Mouse (Mus musculus) CD4-positive helper T cell, adult 2 months (primary cell): ENCODE measurements around the gene Macf1.
"Not testable (repeated sequence)": the region's sequence is repeated elsewhere in the genome, so short reads cannot be mapped to it uniquely, and the experiment has no call there.

Experiments
- DNase-seq: peaks from one replicate; pipeline ENCODE4 v3.0.0-alpha.2; 2012; ENCODE audit warnings: low read depth, missing footprints, low spot score

Gene Macf1

GRCm38 (mm10) chr4:123552689-123553088 lies 131.5 kb downstream of the Macf1 start:
- DNase-seq = no peak

DNA sequence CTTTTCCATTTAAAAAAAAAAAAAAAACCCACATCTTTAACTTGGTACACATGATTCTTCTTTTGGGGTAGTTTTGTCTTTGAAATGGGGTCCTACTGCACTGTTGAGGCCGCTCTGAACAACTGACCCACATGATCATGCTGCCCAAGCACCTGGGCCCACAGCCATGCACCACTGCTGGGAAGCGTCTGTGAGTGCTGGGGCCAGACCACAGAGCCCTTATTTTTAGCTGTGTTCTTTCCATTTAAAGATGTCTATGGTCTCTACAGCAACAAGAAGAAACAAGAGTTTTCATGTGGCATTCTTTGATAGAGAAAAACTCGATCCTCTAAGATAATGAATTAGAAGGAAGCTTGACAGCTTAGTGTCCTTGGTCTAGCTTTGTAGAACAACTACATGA lies 135.8 kb downstream of the Macf1 start:
- DNase-seq = no peak

- no peak for DNase-seq
Measured at GRCm38 (mm10) chr4:123543691-123544090, 140.5 kb downstream of the Macf1 start.

GRCm38 (mm10) chr4:123535271-123535670 lies 148.9 kb downstream of the Macf1 start:
- peak; percentile 68 for DNase-seq

GRCm38 (mm10) chr4:123532001-123532400 lies 152.2 kb downstream of the Macf1 start:
- DNase-seq = peak; percentile 45

- DNase-seq = no peak
Measured at GRCm38 (mm10) chr4:123530976-123531375, 153.2 kb downstream of the Macf1 start.

DNA sequence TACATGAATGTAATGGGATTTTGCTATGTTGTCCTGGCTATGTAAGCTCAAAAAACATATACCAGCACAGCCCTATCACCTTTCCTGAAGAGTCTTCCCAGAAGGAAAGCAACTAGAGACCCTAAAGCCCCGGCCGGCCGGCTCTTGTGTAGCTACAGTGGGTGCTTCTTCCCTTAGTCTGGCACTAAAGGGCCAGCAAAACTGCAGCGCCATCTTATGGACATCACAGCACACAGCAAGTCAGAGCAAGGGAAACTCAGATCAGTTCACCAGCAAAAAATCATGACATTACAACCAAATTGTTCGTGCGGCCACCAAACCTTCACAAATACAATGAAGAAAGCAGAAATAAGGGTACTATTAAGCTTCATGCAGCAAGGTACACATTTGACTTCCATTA lies 154.9 kb downstream of the Macf1 start:
- peak; percentile 24 for DNase-seq

DNA sequence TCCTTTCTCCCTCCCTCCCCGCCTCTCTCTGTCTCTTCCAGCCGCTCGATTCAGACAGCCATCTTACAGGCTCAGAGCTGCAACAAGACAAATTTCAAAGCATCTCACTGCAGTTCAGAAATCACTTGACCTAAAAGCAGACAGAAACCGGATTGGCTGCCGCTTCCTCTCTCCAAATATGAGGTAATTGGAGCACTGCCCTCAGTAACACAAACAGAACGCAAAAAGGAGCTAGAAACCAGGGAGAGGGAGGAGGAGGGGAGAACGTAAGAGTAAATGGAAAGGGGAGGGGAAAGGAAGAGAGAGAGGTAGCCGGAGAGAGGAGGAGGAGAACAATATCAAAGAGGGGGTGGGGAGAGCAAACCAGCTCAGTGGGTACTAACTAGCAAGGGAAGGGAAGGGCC lies 156.6 kb downstream of the Macf1 start:
- DNase-seq = no peak

DNA sequence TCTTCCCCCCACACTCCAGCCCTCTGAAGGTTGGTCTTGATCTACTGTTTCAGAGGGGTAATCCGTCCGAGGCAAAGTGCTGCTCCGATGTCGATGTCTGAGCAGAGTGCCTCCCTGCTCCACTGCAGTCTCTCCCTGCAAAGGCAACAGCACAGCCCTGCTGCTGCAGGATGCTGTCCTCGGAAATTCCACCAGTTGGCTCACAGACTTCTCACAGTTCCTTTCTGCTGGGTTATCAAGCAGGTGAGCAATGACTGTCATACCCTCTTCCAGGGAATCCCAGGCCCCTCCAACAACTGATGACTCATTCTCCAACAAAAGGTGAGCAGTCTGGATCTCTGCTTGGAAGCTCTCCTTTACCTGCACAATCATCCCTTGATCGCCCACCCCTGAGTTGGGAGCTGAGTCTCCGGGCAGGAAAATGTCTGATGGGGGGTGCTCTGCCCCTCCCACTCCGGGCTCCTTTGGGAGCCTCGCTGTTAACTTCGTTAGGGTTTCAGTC lies 157.3 kb downstream of the Macf1 start:
- DNase-seq = no peak

GRCm38 (mm10) chr4:123524746-123525145 lies 159.4 kb downstream of the Macf1 start:
- no peak for DNase-seq

DNA sequence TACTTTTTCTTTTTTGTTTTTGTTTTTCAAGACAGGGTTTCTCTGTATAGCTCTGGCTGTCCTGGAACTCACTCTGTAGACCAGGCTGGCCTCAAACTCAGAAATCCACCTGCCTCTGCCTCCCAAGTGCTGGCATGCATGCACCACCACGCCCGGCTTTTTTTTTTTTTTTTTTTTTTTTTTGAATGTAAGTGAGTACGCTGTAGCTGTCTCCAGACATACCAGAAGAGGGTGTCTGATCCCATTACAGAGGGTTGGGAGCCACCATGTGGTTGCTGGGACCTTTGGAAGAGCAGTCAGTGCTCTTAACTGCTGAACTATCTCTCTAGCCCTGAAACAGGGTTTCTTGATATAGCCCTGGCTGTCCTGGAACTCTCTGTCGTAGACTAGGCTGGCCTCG lies 164.0 kb downstream of the Macf1 start:
- DNase-seq = not testable (repeated sequence)

DNA sequence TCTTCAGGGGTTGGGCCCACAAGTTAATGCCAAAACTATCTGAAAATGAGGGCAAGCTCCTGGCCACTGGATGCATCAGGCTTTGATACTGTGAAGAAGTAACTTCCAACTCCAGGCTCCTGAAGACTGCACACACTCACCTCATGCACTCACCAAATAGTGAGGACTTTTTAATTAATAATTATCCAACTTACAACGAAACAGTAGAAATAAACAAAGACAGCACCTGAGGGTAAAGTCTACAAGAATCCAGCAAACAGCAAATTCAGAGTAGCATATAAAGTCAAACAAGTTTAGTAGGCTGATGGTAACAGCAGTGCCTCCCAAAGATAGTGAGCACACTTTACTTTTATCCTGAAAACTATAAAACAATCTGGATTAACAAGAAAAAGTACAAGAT lies 168.5 kb downstream of the Macf1 start:
- no peak for DNase-seq

- DNase-seq = no peak
Measured at GRCm38 (mm10) chr4:123510201-123510600, 174.0 kb downstream of the Macf1 start.

GRCm38 (mm10) chr4:123489086-123489485 lies 195.1 kb downstream of the Macf1 start:
- no peak for DNase-seq

DNA sequence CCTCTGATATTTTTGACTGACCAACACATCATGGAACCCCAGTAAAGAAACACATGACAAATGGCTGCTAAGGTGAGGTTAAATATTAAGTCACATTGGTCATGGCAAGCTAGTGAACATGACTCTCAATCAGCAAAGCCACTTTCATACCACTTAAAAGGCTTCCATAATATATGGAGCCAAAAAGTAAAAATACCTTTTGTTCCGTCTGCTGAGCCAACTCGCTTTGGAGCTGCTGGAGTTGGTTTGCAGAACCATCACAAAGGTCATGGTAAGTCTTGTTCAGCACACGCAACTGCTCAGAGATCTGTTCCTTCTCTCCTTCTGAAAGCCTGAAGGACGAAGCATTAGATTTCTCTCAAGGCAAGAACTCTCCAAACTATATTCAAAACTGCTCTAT lies 204.2 kb downstream of the Macf1 start:
- no peak for DNase-seq

- DNase-seq = no peak
Measured at GRCm38 (mm10) chr4:123478655-123479433, 205.3 kb downstream of the Macf1 start.

DNA sequence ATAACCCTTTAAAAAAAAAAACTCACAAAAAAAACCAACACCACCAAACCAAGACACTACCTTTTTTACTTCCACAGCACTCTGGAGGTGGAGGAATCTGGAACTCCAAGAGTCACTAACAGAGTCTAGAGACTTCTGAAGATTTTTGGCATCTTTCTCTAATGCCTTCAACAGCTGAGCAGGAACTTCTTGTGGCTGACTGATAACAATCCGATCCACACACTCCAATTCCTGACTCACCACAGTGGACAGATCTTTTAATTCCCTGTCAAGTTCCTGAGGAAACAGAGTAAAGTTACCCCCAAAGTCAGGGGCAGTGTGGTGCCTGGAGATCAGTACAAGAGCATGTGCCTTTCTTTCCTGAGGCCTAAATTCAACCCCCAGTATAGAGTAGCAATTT lies 218.4 kb downstream of the Macf1 start:
- no peak for DNase-seq

DNA sequence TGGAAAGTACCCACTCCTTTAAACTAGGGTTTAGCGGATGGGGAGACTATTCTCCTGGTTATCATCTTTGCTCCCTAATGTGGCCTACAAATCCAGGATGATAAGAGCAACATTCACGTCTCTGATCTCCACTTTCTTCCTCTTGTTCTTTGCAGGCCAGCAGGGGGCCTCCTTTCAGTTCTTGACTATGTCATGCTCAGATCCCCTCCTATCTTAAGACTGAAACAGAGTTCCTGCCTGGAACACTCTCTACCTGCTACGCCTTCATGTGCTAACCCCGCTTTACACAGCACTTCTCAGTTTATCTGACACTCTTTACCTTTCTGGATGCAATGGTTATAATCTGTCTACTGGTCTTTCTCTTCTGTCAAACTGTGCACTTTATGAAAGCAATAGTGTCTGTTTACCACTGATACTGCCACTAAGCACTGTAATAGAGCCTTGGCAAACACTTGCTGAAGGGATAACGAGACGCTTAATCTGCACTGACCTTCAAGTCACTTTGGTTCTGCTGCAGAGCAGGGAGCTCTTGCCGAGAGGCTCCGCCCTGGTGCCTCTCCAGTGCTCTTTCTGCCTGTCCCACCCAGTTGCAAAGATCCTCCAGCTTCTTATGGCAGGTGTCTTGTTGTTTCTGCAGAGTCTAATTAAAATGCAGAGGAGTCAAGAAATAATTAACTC lies 223.4 kb downstream of the Macf1 start:
- DNase-seq = no peak

DNA sequence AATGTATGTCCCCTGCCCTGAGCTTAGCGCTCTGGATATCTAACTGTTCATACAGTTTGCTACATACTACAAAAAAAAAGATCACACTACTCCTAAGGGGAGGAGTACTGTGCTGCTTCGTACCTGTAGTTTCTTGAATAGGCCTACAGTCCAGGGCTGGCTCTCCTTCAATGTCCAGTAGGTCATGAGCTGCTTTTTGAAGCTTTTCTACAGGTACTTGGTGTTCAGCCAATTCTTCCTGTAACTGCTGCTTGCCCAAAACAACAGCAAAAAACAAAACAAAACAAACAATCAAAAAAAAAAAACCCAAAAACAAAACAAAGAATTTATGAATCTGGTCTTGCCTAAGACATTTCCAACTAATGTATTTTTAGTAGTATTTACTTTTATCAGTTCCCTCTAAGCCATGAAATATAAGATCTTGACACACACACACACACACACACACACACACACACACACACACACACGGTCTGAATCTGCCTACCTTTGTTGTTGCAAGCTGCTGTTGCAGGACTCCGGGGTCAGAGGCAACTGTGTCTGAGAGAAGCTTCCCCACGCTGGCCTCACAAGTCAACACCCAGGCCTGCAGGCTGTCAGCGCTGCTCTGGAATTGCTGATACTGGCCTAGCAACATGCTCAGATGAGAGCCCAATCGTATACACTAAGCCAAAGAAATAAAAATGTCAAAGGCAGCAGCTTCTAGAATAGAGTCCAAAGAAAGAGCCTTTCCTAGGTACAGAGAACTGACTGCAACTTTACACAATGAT lies 229.1 kb downstream of the Macf1 start:
- no peak for DNase-seq

GRCm38 (mm10) chr4:123453729-123454128 lies 230.4 kb downstream of the Macf1 start:
- DNase-seq = no peak

DNA sequence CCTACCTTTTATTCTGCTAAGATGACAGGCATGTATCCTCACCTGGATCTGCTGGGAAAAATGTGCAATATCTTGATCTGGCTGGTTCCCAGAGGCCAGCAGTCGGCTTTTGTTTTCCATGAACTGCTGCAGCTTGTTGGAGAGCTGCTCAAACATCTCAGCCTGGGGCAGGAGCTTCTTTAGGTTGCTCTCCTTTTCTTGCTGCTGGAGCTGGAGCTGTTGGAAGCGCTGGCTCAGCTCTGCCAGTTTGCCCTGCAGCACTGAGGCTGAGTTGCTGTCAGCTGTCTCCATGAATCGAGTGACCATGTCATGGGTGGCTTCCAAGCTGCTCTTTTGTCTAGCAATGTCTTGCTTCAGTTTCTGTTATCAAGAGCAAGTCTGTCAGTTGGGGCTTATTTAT lies 232.2 kb downstream of the Macf1 start:
- DNase-seq = no peak

GRCm38 (mm10) chr4:123449304-123449703 lies 234.9 kb downstream of the Macf1 start:
- DNase-seq = no peak
